Mouse (Mus musculus) retina, postnatal 1 day (tissue): ENCODE results near the gene Soga1.

ENCODE experiments used
- DNase-seq: peaks from one replicate; pipeline ENCODE4 v3.0.0-alpha.2; 2012

Gene Soga1

GRCm38 (mm10) chr2:156980059-156980458 is 99.0 kb downstream of the Soga1 start:
- no peak for DNase-seq

DNA sequence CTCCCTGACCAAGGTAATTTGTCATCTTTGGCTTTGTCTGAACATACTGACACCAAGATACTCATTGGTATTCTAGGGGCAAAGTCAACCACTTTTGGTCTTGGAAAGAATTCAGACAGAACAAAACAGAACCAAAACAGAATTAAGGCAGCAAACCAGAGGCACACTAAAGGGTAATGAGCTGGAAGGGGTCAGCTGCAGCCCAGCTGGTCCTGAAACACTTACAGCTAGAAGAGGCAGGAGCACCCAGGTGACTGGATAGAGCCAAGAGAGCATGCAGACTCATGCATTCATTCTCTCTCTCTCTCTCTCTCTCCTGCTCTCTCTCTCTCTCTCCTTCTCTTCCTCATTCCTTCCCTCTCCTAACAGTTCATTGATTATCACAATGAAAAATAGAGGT is 102.3 kb downstream of the Soga1 start:
- DNase-seq = peak; percentile 26

GRCm38 (mm10) chr2:156974967-156975366 is 104.1 kb downstream of the Soga1 start:
- no peak for DNase-seq

DNA sequence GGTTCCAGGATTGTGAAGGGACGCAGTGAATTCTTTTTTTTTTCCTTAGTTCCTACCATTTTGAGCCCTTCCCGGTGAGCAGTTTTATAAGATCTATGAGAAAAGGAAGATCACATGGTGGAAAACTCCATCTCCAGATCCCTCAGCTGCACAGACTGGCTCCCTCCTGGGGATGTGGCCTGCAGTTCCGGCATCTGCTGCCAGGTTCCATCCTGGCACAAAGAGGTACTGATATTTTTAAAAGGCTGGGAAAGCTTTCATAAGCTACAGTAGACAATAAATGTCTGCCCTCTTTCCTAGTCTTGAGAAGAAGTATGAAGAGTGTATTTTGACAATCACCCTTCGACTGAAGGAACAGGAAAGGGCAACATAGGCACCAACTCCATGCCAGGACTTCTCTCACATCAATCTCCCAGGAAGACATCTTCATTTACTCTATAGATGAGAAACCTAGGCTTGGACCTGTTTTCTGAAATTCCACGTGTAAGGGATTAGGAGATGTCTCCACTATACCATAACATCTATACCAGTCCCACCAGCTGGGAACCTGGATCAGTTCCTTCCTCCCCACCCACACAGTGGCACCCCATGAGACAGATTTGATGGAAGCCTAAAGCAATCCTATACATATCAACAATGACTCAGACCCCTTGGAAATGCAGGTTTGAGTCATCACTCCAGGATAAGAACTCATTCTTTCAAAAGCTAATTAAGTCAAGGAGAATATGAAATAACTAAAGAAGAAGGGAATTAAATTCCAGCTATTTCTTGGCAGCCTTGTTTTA is 105.5 kb downstream of the Soga1 start:
- no peak for DNase-seq

DNA sequence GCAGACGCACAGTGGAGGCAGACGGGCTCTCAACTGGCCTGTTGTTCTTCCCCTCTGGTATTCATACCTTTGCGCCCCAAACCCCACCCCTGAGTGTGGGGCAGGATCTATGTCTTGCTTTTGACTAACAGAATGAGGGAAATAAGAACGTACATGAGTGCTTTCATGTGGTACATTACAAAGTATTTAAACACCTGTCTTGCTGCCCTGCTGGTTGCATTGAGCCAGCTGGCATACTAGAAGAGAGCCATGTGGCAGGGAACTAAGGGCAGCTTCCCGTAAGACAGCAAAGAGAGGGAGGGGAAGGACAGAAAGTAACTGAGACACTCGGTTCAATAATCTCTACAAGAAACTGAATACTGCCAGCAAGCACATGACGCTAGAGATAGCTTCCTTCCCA is 108.8 kb downstream of the Soga1 start:
- DNase-seq = no peak

GRCm38 (mm10) chr2:156968501-156968900 is 110.6 kb downstream of the Soga1 start:
- peak; percentile 12 for DNase-seq

DNA sequence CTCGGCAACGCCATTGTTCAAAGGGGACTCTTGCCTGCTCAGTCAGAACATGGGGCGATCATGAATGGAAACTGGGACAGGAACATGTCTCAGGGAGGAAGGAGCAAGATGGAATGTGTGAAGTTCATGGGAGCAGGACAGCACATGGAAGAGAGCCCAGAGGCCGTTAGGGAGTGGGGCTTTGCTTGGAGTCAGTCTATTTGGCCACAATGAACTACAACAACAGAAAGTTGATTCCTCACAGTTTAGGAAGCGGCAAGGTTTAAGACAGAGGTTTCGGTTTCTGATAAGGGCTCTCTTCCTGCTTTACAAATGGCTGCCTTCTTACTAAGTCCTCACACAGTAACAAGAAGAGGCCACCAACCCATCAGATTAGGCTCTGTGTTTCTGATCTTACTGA is 111.7 kb downstream of the Soga1 start:
- DNase-seq = no peak
